Mouse (Mus musculus) stomach, postnatal 0 days (tissue): ENCODE measurements around the gene Rnf8.

Experiments
- CTCF ChIP-seq: IDR thresholded peaks from 2 replicates; pipeline ENCODE4 v1.5.1; 2016; ENCODE audit warnings: antibody characterized with exemption, low read depth, mild to moderate bottlenecking, moderate library complexity
- EP300 ChIP-seq: optimal IDR thresholded peaks from 2 replicates; pipeline ENCODE3; 2016; ENCODE audit warnings: antibody characterized with exemption

DNA sequence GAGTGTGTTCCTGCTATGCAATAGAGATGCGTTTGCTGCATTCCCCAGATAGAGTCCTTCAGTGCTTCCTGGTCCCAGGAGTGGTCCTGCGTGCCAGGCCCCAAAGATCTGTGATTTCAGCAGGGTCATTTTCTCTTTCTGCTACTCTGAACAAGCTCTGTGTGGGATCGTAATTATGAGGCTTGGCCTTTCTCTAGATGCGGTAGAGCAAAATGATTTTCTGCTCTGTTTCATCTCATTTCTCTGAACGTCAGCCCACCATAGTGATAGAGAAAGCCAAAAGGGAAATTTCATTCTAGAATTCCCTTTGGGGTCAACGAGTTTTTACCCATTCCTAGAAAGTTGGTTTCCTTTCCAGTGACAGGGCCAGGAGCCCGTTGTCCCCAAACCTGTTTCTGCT lies 67.7 kb downstream of the Rnf8 start:
- TF ChIP-seq CTCF = no peak
- no peak for TF ChIP-seq EP300
